Mouse (Mus musculus): ENCODE data around the gene Mylk3. TPM values are rescaled to one million over a fixed set of nuclear protein-coding genes. Genes with fewer than 3 reads are reported as not detected.

The Mylk3 gene
- total RNA-seq, 2 experiments from 2014 or later, result 1.9 to 3.9 TPM

DNA sequence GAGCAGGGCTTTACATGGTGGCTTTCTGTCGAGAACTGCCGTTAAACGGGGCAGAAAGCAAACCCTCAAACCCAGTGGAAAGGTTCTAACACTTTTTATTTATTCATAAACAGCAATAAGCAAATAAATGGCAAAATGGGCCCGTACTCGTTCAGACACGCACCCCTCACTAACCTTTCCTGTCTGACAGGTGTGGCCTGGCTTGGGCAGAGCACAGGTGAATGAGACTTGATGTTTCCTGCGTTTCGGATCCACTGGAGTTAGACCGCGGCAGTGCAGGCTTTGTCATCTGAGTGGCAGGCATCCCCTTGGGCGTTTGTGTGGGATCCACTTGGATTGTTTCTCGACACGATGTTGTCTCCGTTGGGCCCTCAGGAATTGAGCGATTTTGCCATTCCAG lies 64.2 kb downstream of the Mylk3 start:
- DNase-seq (ENCODE audit: low spot score in 2 of 2), result no peak

DNA sequence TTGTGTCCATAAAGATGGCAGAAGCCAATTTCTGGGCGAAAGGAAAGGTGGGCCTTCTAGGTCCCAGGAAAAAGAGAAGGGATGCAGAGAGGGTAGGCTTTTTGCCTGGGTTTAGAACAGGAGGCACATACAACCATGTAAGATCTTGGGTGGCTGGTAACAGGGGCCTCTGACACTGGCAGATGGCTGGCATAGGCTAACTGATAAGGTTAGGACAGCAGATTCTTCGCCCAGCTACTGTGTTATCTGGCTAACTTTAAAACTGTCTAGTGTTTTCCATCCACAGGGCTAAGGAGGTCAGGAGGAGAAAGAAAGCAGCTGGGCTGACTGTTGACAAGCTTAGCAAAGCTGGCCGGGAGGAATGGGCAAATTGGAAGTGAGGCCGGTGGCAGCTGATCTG lies 67.6 kb downstream of the Mylk3 start:
- DNase-seq (ENCODE audit: low spot score in 2 of 2), result no peak

DNA sequence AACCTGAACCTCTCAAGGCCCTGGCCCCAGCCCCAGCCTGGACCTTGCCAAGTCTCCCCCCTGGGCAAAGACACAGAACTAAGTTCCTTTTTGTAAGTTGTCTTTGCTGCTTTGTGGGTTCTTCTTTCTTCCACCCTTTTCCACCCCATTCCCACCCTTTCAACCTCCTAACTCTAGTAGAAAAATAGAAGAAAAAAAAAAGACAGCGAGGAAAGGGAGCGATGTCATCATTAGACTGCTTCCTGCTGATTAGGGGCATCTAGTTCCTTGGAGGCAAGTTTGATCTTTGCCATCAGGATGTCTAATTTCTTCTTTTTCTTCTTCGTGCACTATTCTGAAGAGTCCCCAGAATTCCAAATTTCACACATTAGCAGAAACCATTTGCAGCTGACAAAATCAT lies 73.1 kb downstream of the Mylk3 start:
- no peak for DNase-seq (ENCODE audit: low spot score in 2 of 2)

DNA sequence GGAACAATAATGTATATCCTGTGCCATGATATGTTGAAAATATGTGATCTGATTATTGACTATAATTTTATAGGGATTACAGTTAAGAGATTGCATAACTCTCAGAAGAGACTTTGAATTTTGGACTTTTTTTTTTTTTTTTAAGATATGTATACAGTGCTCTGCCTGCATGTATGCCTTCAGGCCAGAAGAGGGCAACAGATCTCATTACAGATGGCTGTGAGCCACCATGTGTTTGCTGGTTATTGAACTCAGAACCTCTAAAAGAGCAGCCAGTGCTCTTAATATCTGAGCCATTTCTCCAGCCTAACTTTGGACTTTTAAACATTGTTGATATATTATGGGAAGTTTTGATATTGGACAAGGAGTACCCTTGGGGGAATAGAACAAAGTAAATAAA lies 74.4 kb downstream of the Mylk3 start:
- DNase-seq (ENCODE audit: low spot score in 2 of 2), result no peak

DNA sequence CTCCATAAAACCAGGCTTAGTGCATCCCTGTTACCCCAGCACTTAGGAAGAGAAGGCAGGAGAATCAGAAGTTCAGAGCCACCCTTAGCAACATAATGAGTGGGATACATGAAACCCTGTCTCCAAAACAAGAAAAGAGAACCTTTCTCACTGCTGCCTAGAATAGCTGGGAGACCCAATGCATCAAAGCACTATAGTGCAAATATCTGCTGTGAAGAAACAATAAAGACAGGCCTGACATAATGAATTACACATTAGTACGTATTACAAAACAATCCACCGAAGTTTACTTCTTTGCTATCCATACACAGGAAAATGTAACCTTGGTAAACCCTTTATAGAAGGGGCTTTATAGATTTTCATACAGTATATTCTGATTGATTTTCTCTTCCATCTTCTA lies 77.6 kb downstream of the Mylk3 start:
- DNase-seq (ENCODE audit: low spot score in 2 of 2), result no peak

DNA sequence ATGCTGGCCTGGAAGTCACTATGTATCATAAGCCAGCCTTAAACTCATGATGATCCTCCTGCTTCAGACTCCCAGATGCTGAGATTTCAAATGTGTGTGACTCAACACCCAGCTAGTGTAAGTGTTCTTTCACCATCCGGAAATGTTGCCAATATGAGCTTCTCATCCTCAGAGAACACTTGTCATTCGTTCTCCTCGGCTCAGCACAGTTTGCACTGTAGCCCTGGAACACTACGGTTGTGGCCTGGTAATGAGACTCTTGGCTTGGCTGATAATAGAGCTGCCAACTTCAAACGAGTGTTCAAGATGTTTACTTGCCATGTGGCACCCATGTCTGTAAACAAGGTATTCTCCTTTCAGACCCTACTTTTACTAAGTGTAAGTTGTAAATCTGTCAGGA lies 82.6 kb downstream of the Mylk3 start:
- DNase-seq (ENCODE audit: low spot score in 2 of 2), result no peak

DNA sequence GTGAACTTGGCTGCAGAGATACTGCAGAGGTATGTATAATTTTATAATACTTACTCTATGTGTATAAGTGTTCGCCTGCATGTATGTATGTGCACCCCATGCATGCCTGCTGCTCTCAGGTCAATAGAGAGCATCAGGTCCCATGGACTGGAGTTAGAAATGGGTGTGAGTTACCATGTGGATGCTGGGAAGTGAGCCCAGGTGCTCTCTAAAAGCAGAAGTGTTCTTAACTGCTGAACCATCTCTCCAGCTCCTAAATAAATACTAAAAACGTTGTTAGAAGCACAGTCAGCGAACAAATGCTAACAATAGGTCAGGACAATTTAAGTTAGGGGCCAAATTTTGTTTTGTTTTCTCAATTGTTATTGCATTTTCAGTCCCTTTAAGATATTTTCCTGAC lies 83.2 kb downstream of the Mylk3 start:
- no peak for DNase-seq (ENCODE audit: low spot score in 2 of 2)

DNA sequence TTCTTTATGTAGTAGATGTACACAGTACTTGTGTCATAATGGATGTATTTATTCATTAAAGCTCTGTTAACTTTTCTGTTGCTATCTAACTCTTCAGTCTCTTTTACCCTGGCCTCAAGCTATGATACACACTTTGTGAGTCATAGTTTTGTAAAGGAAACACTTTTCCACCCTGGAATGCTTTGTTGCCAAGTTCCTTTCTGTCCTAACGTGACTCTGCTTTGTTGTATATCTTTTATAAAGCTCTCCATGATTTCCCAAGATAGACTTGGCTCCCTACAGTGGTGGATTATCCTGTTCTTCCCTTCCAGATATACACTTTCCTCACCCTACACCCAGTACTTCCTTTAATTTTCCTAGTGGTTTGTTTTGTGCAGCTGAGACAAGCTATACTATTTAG lies 84.2 kb downstream of the Mylk3 start:
- DNase-seq (ENCODE audit: low spot score in 2 of 2), result no peak

DNA sequence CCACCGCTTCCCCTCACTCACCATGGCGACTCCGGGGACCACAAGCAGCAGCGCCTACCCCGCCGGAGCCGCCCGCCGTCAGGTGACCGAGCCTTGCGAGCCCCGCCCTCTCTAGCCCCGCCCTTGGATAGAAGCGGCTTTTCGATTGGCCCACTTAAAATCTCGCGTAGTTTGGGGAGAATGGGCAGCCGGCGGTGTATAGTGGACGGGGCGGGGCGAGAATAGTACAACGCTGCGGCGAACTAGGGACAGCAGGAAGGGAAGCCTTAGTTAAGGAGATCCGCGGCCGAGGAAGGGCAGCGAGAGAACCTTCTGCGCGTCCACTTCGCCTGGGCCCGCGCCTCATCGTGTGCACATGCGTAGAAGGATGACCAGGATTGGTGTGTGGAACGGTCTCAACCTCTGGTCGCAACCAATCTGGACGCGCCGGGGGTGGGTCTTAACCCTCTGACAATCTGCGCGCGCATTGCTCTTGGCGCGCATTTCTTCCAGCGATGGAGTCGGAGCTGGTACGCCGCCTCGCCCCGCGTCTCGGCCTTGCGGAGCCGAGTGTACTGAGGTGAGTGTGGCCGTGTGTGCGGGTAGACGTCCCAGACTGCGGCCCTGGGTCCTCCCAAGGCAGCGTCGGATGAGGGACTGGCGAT lies 86.6 kb downstream of the Mylk3 start, which contains the start of the genes Orc6 and Vps35:
TSS of gene Orc6 (plus strand) at position 199 of the 644 bp plus-strand sequence.
TSS of gene Vps35 (minus strand) at position 369 of the 644 bp plus-strand sequence.
- DNase-seq (ENCODE audit: low spot score in 2 of 2), result peak; percentile 89 to 95

DNA sequence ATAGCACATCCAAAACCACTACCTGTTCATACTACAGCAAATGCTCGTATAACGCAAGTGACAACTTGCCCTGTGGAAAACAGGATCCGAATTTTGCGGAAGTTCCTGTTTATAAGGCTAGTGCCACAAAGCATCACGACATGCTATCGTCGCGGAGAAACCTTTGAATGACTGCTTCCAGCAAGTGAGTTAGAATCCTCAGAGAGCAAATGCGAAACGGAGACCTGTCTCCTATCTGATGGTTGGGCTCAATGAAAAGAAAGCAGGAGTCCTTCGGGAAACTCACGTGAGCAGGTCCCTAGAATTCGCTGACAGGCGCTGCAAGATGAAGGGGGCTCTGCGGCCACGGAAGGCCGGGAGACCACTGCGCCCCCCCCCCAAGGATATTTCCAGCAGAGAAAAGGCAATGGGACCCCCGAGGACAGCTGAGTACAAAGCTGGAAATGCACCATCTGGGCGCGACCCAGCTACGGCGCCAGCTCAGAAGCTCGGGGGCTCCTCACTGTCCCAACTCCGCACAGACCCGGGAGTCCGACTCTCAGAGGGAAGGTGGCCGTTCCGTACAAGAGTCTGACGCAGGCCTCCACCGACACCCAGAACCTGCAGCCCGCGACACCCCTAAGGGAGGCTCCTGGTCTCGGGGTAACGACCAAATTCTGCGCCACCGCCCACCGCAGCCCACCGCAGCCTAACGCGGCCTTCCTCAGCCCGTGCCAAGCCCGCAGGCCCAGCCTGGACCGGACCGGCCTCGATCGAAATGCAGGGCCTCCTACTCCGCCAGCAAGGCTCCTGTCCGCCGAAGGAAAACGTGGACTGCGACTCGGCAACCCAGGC lies 87.3 kb downstream of the Mylk3 start:
- no peak for DNase-seq (ENCODE audit: low spot score in 2 of 2)

DNA sequence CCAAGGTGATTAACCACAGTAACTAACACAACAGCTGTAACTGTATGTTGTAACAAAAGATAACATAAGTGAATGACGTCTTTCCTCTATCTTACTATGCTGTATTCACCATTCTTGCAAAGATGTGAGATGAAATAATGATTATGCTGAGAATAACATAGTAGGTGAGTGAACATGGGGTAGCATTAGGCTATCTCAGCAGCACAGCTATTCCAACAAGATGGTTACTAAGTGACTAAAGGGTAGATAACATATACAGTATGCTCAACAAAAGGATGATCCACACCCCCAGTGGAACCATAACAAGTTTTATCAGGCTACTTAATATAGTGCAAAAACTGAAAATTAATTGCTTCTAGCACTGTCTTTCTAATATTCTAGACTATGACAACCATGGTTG lies 99.3 kb downstream of the Mylk3 start:
- no peak for DNase-seq (ENCODE audit: low spot score in 2 of 2)

Other genes starting within 250 kb of the Mylk3 start
- not detected for gene Cks1brt, start 234.4 kb downstream of the Mylk3 start, total RNA-seq (2021)
- gene Olfr371, start 160.4 kb downstream of the Mylk3 start, total RNA-seq (2021), result not detected
- 10 to 100 TPM; 46.6 to 48.6 TPM for gene Orc6, start 86.7 kb downstream of the Mylk3 start, total RNA-seq (2021)
- 10 to 100 TPM; 86.3 to 94.8 TPM for gene Vps35, start 86.5 kb downstream of the Mylk3 start, total RNA-seq (2021)
- gene 4921524J17Rik, start 46.5 kb upstream of the Mylk3 start, total RNA-seq (2021), result 10 to 100 TPM; 36.1 to 37.5 TPM
- gene Gpt2, start 106.2 kb upstream of the Mylk3 start, total RNA-seq (2021), result 10 to 100 TPM; 53.9 to 63.7 TPM
- 100 to 1,000 TPM; 140 to 159 TPM for gene Dnaja2, start 169.0 kb upstream of the Mylk3 start, total RNA-seq (2021)

All from adrenal gland, postnatal 4 days (tissue).